Mouse (Mus musculus) mouse embryonic stem cell (cell line): ENCODE results near the gene Prlr.

Experiments
- in situ Hi-C, 2 experiments: fragments of 300-500 bp; cut with MboI; formaldehyde crosslinking; loops; 1 replicate in 1 of 2; 3 replicates in 1 of 2; pipeline ENCODE4 v1.14.3; 2019 to 2020; ENCODE audit warnings: low sequenced_read_pairs in 2 of 2, low pct_unique_long_range_greater_than_20kb in 1 of 2, mixed read lengths in 1 of 2; ENCODE audit not compliant: unreplicated experiment in 1 of 2

Prlr gene

DNA sequence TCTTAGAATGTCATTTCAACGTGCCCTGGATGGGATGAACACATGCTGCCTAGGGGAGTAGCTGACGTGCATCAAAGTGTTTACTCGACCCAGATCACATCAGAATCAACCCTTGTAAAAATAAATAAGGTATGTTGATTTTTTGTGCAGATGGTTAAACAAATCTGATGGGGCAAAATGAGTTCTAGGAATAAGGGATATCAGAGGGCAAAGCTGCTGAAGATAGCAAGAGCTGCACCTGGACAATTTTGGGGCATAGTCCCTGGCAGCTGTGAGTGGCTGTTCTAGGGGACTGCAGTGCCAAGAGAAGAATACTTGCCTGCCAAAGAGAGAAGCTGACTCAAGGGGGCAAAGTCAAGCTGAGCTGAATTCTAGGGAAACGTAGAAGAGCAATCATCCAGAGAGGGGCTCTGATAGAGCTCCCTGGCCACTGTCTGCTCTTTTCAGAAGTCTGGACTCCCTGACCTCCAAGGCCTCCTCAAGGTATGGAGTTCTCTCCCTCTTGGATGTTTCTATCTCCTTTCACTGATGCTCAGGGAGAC lies 46.6 kb downstream of the Prlr start:
- in situ Hi-C loops, result no loop called here

- in situ Hi-C loops, result no loop called here
Measured at GRCm38 (mm10) chr15:10225701-10226100, 48.7 kb downstream of the Prlr start.

GRCm38 (mm10) chr15:10228636-10229035 lies 51.6 kb downstream of the Prlr start:
- in situ Hi-C loops, result no loop called here

DNA sequence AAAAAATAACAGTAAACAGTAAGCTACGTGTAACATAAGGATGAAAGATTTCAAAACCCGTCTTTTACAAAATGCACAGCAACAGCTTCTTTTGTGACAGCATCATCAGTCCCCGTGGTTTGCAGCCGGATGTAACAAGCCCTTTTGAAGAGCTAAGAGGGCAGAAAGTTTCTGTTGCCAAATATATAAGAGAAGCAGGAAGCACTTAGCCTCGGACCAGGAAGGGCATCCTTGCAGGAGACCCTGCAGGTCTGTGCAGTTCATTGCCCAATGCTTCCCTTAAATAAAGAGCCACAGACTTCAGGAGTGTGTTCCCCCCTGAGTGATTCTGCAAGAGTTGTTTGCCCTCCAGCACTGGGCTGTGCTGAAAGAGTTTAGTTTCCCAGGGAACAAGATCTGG lies 58.9 kb downstream of the Prlr start:
- in situ Hi-C loops, result no loop called here

DNA sequence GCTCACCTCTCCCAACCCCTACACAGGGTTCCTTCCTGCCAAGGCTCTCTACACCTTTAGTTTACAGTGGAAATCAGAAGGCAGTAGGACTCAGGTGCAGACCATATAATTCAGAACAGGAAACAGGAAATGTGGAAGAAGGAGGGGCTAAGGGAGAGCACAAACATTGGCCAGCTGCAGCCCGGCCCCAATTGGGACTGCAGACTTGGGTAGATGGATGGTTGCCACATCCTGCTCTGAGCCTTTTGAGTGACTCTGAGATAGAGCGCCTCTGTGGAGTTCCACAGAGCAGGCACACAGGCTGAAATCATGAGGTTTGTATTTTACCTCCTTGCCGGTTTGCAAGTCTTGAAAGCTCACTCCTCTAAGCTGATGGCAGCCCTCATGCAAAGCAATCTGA lies 59.8 kb downstream of the Prlr start:
- in situ Hi-C loops, result no loop called here

GRCm38 (mm10) chr15:10238454-10238853 lies 61.4 kb downstream of the Prlr start:
- in situ Hi-C loops, result no loop called here

- in situ Hi-C loops, result no loop called here
Measured at GRCm38 (mm10) chr15:10240228-10240795, 63.3 kb downstream of the Prlr start.

- in situ Hi-C loops, result no loop called here
Measured at GRCm38 (mm10) chr15:10242250-10242649, 65.2 kb downstream of the Prlr start.

- in situ Hi-C loops, result no loop called here
Measured at GRCm38 (mm10) chr15:10249285-10249684, 72.2 kb downstream of the Prlr start.

- in situ Hi-C loops, result no loop called here
Measured at GRCm38 (mm10) chr15:10250784-10251183, 73.7 kb downstream of the Prlr start.

DNA sequence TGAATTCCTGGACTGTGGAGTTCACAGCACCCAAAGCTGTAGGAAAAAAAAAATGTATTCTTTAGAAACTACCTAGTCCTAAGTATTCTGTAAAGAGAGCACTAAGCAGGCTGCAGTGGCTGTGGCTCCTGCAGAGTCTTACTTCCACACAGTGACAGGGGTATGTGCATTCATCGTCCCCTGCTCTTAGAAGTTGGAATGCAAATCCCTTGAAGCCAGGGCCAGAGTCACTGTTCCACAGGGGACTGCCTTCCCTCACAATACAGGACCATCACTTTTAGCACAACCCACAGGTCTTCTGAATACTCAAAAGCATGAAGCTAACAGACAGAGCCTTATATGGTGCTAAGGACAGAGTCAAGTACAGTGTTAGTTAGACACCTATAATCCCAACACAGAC lies 75.5 kb downstream of the Prlr start:
- in situ Hi-C loops, result no loop called here

- in situ Hi-C loops, result no loop called here
Measured at GRCm38 (mm10) chr15:10262219-10262618, 85.2 kb downstream of the Prlr start.

- in situ Hi-C loops, result no loop called here
Measured at GRCm38 (mm10) chr15:10262641-10263040, 85.6 kb downstream of the Prlr start.

DNA sequence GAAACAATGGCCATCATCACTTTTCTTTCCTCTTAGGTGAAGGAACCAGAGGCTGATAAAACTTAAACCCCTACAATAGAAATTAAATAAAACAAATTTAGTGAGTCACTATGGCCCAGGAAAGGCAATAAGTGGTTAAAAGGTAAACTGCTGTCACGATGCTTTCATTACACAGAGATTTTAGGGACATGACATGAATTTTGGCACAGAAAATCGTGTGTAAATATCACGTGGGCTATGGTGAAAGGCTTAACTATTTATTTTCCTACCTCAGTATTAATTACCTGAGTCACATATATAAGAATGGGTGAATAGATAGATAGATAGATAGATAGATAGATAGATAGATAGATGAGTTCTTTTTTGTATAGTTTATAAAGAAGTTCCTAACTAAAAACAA lies 86.4 kb downstream of the Prlr start:
- in situ Hi-C loops, result no loop called here

DNA sequence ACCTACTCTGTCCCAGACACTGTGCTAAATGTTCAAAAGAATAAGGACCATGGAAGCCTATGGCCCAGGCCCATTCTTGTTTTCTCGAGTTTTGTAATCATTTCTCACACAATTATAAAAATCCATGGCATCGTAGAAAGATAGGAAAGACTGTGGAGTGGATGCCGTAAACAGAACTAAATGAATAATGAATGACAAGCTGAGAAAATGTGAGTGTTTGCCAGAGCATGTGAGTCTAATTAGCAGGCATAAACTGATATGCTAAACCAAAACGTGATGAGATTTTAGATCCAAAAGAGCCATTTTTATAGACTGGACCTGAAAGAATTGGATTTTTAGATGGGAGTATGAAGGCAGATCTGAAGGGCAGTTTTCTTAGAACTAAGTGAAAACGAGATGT lies 87.8 kb downstream of the Prlr start:
- in situ Hi-C loops, result no loop called here

- in situ Hi-C loops, result no loop called here
Measured at GRCm38 (mm10) chr15:10267251-10267650, 90.2 kb downstream of the Prlr start.

GRCm38 (mm10) chr15:10276386-10276785 lies 99.3 kb downstream of the Prlr start:
- in situ Hi-C loops, result no loop called here

- in situ Hi-C loops, result no loop called here
Measured at GRCm38 (mm10) chr15:10277461-10277860, 100.4 kb downstream of the Prlr start.

DNA sequence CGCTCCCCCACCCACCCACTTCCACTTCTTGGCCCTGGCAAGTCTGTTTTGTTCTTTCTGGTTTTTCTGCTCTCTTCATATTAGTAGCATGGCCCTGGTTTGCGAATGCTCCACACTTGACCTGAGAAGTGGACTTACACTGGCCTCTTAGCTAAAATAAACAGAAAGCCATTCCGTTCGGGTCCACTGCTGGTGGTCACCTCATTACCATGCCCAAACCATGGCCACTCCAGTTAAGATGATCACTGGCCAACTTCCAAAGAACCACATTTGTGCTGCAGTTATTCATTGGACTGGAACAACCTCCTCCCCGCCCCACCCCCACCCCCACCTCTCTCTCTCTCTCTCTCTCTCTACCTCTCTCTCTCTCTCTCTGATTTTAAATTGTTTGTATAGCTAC lies 104.5 kb downstream of the Prlr start:
- in situ Hi-C loops, result no loop called here

- in situ Hi-C loops, result no loop called here
Measured at GRCm38 (mm10) chr15:10283661-10284060, 106.6 kb downstream of the Prlr start.

DNA sequence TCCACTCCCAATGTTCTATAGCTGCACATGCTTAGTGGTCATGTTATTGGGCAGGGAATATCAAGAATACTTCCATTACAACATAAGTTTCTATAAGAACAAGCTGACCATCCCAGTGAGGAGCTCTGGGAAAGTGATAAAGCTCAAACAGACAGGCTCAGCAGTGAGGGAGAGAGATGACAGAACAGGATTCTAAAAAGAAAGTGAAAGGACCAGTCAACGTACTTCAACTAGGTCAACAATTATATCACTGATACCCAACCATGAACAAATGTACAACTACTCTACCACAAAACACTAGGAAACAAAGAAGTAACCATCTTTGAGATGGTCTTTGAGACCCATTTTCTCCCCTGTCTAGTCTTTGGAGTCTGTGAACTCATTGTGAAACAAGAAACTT lies 119.5 kb downstream of the Prlr start:
- in situ Hi-C loops, result no loop called here
